Mouse (Mus musculus) midbrain, embryonic 12.5 days (tissue): ENCODE results near the gene Crtc1. TPM values are rescaled to one million over a fixed set of nuclear protein-coding genes. Genes with fewer than 3 reads are reported as not detected.

Source experiments
- ATAC-seq: fragments of 200-750 bp; cut with Nextera tagmentation; 2 replicates; pipeline ENCODE4 v1.8.0; 2017; ENCODE audit warnings: low read depth, moderate TSS enrichment, moderate library complexity; ENCODE audit not compliant: low FRiP score
- H3K27ac ChIP-seq: fragments of 300-500 bp; sonication (generic); replicated peaks from 2 replicates; pipeline ENCODE4 v1.5.1; 2016; ENCODE audit warnings: mild to moderate bottlenecking
- H3K27me3 ChIP-seq: fragments of 300-500 bp; sonication (generic); 2 replicates; pipeline ENCODE4 v1.6.1; 2016; ENCODE audit warnings: mild to moderate bottlenecking
- H3K36me3 ChIP-seq: fragments of 300-500 bp; sonication (generic); 2 replicates; pipeline ENCODE4 v1.6.1; 2016
- H3K4me1 ChIP-seq: fragments of 300-500 bp; sonication (generic); 2 replicates; pipeline ENCODE4 v1.6.1; 2016
- H3K4me2 ChIP-seq: fragments of 300-500 bp; sonication (generic); replicated peaks from 2 replicates; pipeline ENCODE4 v1.6.1; 2016; ENCODE audit warnings: mild to moderate bottlenecking, moderate library complexity
- H3K4me3 ChIP-seq: fragments of 300-500 bp; sonication (generic); 2 replicates; pipeline ENCODE4 v1.5.1; 2016; ENCODE audit warnings: mild to moderate bottlenecking
- H3K9ac ChIP-seq: fragments of 300-500 bp; sonication (generic); replicated peaks from 2 replicates; pipeline ENCODE4 v1.6.1; 2016; ENCODE audit warnings: mild to moderate bottlenecking, moderate library complexity
- H3K9me3 ChIP-seq: fragments of 300-500 bp; sonication (generic); 2 replicates; pipeline ENCODE4 v1.6.1; 2016; ENCODE audit warnings: mild to moderate bottlenecking
- whole genome bisulfite sequencing: fragments of 180-500 bp; shearing (Covaris S2); methylation state at CpG from one replicate; pipeline ENCODE4 v1.1.7; 2016; 5-methylcytosine and 5-hydroxymethylcytosine counted together
- polyA plus RNA-seq: library from polyadenylated mRNA; unstranded; fragments of >200 nt; fragmentation: Nextera tagmentation; extraction: Ambion mirVana; gene quantifications from 2 replicates; pipeline ENCODE4 v1.2.1, GENCODE M21; 2016

The Crtc1 gene
- polyA plus RNA-seq, 1 experiment from 2014 or later = 23.6 TPM

GRCm38 (mm10) chr8:70460606-70461005 lies 21.2 kb upstream of the Crtc1 start:
- no peak for ATAC-seq
- no peak overlapping the region for H3K9ac ChIP-seq
- 0 out of 2 replicates have a peak, but pooled peaks cover 3% of the 10 kb centered on the region for H3K9me3 ChIP-seq
- no peaks in the 10 kb centered on the region for H3K4me1 ChIP-seq
- no peak overlapping the region for H3K4me3 ChIP-seq
- H3K27me3 ChIP-seq = no peaks in the 10 kb centered on the region
- WGBS = 83% methylated on average over 9 of the region's 9 CpGs
- H3K4me2 ChIP-seq = no peak overlapping the region
- H3K36me3 ChIP-seq = no peaks in the 10 kb centered on the region
- H3K27ac ChIP-seq = no peak overlapping the region

GRCm38 (mm10) chr8:70460199-70460598 lies 20.8 kb upstream of the Crtc1 start:
- H3K27ac ChIP-seq = no peak overlapping the region
- H3K4me2 ChIP-seq = no peak overlapping the region
- 0 out of 2 replicates have a peak, but pooled peaks cover 3% of the 10 kb centered on the region for H3K9me3 ChIP-seq
- no peaks in the 10 kb centered on the region for H3K4me1 ChIP-seq
- 89% methylated on average over 5 of the region's 5 CpGs for WGBS
- H3K27me3 ChIP-seq = no peaks in the 10 kb centered on the region
- no peaks in the 10 kb centered on the region for H3K36me3 ChIP-seq
- no peak overlapping the region for H3K9ac ChIP-seq
- H3K4me3 ChIP-seq = no peak overlapping the region
- ATAC-seq = no peak

- 94% methylated on average over 2 of the region's 2 CpGs for WGBS
- H3K9ac ChIP-seq = no peak overlapping the region
- ATAC-seq = no peak
Measured at GRCm38 (mm10) chr8:70459636-70460035, 20.3 kb upstream of the Crtc1 start.

GRCm38 (mm10) chr8:70458462-70458861 lies 19.1 kb upstream of the Crtc1 start:
- no peak for ATAC-seq
- Histone ChIP-seq H3K4me1 (no peaks in the 10 kb centered on the region), H3K9ac (no peak overlapping the region), H3K27ac (no peak overlapping the region), H3K9me3 (0 out of 2 replicates have a peak, but pooled peaks cover 3% of the 10 kb centered on the region), H3K36me3 (no peaks in the 10 kb centered on the region), H3K27me3 (no peaks in the 10 kb centered on the region), H3K4me3 (no peak overlapping the region), H3K4me2 (no peak overlapping the region)
- WGBS = 90% methylated on average over 3 of the region's 3 CpGs

More at GRCm38 (mm10) chr8:70459636-70460035, 20.3 kb upstream of the Crtc1 start:
- 0 out of 2 replicates have a peak, but pooled peaks cover 3% of the 10 kb centered on the region for H3K9me3 ChIP-seq
- no peaks in the 10 kb centered on the region for H3K36me3 ChIP-seq
- H3K4me2 ChIP-seq = no peak overlapping the region
- H3K27me3 ChIP-seq = no peaks in the 10 kb centered on the region
- no peak overlapping the region for H3K4me3 ChIP-seq
- no peak overlapping the region for H3K27ac ChIP-seq
- H3K4me1 ChIP-seq = no peaks in the 10 kb centered on the region

- H3K4me1 ChIP-seq = no peaks in the 10 kb centered on the region
- ATAC-seq = no peak
- H3K27me3 ChIP-seq = peaks cover 5% of the 10 kb centered on the region; the same call in 1 of the 2 replicates
- H3K27ac ChIP-seq = no peak overlapping the region
- no peak overlapping the region for H3K4me3 ChIP-seq
- H3K36me3 ChIP-seq = no peaks in the 10 kb centered on the region
- H3K9ac ChIP-seq = no peak overlapping the region
- H3K4me2 ChIP-seq = no peak overlapping the region
- H3K9me3 ChIP-seq = 0 out of 2 replicates have a peak, but pooled peaks cover 3% of the 10 kb centered on the region
- 95% methylated on average over 6 of the region's 6 CpGs for WGBS
Measured at GRCm38 (mm10) chr8:70457882-70458281, 18.5 kb upstream of the Crtc1 start.

- WGBS = 100% methylated on average over 1 of the region's 1 CpGs
- Histone ChIP-seq H3K27ac (no peak overlapping the region), H3K4me1 (no peaks in the 10 kb centered on the region), H3K36me3 (peaks cover 6% of the 10 kb centered on the region), H3K27me3 (peaks cover 11% of the 10 kb centered on the region; the same call in 1 of the 2 replicates), H3K4me3 (no peak overlapping the region), H3K4me2 (no peak overlapping the region), H3K9ac (no peak overlapping the region), H3K9me3 (0 out of 2 replicates have a peak, but pooled peaks cover 3% of the 10 kb centered on the region)
- no peak for ATAC-seq
Measured at GRCm38 (mm10) chr8:70456996-70457395, 17.6 kb upstream of the Crtc1 start.

- H3K27ac ChIP-seq = no peak overlapping the region
- H3K27me3 ChIP-seq = peaks cover 19% of the 10 kb centered on the region
- H3K36me3 ChIP-seq = peaks cover 24% of the 10 kb centered on the region
- H3K4me1 ChIP-seq = no peaks in the 10 kb centered on the region
- no peak for ATAC-seq
- no peak overlapping the region for H3K4me2 ChIP-seq
- 92% methylated on average over 5 of the region's 5 CpGs for WGBS
- H3K9ac ChIP-seq = no peak overlapping the region
- no peaks in the 10 kb centered on the region for H3K9me3 ChIP-seq
- no peak overlapping the region for H3K4me3 ChIP-seq
Measured at GRCm38 (mm10) chr8:70453852-70454251, 14.5 kb upstream of the Crtc1 start.

- Histone ChIP-seq H3K36me3 (peaks cover 24% of the 10 kb centered on the region), H3K27ac (no peak overlapping the region), H3K4me3 (no peak overlapping the region), H3K9me3 (no peaks in the 10 kb centered on the region), H3K4me2 (no peak overlapping the region), H3K9ac (no peak overlapping the region), H3K27me3 (peaks cover 19% of the 10 kb centered on the region), H3K4me1 (no peaks in the 10 kb centered on the region)
- 63% methylated on average over 52 of the region's 52 CpGs for WGBS
- ATAC-seq = no peak
Measured at GRCm38 (mm10) chr8:70452196-70452966, 13.0 kb upstream of the Crtc1 start.

GRCm38 (mm10) chr8:70447639-70448420 lies 8.5 kb upstream of the Crtc1 start:
- H3K4me1 ChIP-seq = no peaks in the 10 kb centered on the region
- no peak overlapping the region for H3K4me2 ChIP-seq
- no peak overlapping the region for H3K27ac ChIP-seq
- H3K27me3 ChIP-seq = peaks cover 14% of the 10 kb centered on the region
- no peak overlapping the region for H3K9ac ChIP-seq
- ATAC-seq = no peak
- no peak overlapping the region for H3K4me3 ChIP-seq
- H3K36me3 ChIP-seq = peaks cover 24% of the 10 kb centered on the region
- WGBS = 77% methylated on average over 19 of the region's 19 CpGs
- no peaks in the 10 kb centered on the region for H3K9me3 ChIP-seq

GRCm38 (mm10) chr8:70445988-70446387 lies 6.6 kb upstream of the Crtc1 start:
- Histone ChIP-seq H3K4me2 (no peak overlapping the region), H3K27ac (no peak overlapping the region), H3K27me3 (no peaks in the 10 kb centered on the region), H3K36me3 (peaks cover 9% of the 10 kb centered on the region; the same call in 1 of the 2 replicates), H3K9me3 (no peaks in the 10 kb centered on the region), H3K4me1 (no peaks in the 10 kb centered on the region), H3K4me3 (no peak overlapping the region), H3K9ac (no peak overlapping the region)
- WGBS = 58% methylated on average over 1 of the region's 1 CpGs
- ATAC-seq = no peak

- no peak overlapping the region for H3K4me2 ChIP-seq
- no peak for ATAC-seq
- no peaks in the 10 kb centered on the region for H3K9me3 ChIP-seq
- H3K4me3 ChIP-seq = no peak overlapping the region
- 78% methylated on average over 4 of the region's 4 CpGs for WGBS
- H3K36me3 ChIP-seq = no peaks in the 10 kb centered on the region
- H3K27me3 ChIP-seq = no peaks in the 10 kb centered on the region
- H3K9ac ChIP-seq = no peak overlapping the region
- H3K4me1 ChIP-seq = peaks cover 13% of the 10 kb centered on the region
- H3K27ac ChIP-seq = no peak overlapping the region
Measured at GRCm38 (mm10) chr8:70443326-70443725, 3.9 kb upstream of the Crtc1 start.

- H3K9ac ChIP-seq = no peak overlapping the region
- WGBS = 67% methylated on average over 3 of the region's 3 CpGs
- H3K27me3 ChIP-seq = no peaks in the 10 kb centered on the region
- H3K4me1 ChIP-seq = peaks cover 21% of the 10 kb centered on the region
- H3K9me3 ChIP-seq = no peaks in the 10 kb centered on the region
- ATAC-seq = no peak
- no peak overlapping the region for H3K4me2 ChIP-seq
- H3K27ac ChIP-seq = no peak overlapping the region
- H3K4me3 ChIP-seq = no peak overlapping the region
- no peaks in the 10 kb centered on the region for H3K36me3 ChIP-seq
Measured at GRCm38 (mm10) chr8:70441565-70441964, 2.2 kb upstream of the Crtc1 start.
